Mouse (Mus musculus) layer of hippocampus, adult 8-10 months (tissue): ENCODE results near the gene Pusl1. TPM values are rescaled to one million over a fixed set of nuclear protein-coding genes. Genes with fewer than 3 reads are reported as not detected.

Source experiments
- DNase-seq, 2 experiments: peaks; one replicate each; pipeline ENCODE4 v3.0.0; 2022; ENCODE audit warnings: low spot score in 2 of 2
- total RNA-seq, 4 experiments: library from RNA; stranded (reverse); gene quantifications; 2 replicates each; pipeline ENCODE4 v1.2.4; 2022

Pusl1 gene
- total RNA-seq, result 10 to 100 TPM; 54.8 to 64.2 (median 57.7) TPM

DNA sequence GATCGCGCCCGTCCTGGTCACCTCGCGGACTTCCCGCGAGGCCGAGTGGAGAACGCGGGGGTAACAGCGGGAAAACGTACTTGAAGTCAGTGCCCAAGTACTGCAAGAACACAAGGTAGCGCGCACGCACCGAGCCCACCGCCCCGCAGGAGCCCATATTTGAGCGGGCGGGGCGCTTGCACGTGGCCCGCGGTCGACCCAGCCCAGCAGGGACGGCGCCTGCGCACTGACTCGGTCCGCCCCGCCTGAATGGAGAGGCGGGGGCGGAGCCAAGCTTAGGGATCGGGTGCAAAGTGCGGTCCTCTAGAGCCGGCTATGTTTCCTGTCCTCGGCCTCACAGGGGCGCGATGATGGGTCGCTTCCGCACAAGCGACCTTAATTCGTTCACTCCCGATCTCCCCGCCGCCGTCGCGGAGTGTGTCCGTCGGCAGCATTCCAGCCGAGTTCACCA lies at the start of gene Pusl1, which contains the start of gene Acap3:
Gene Pusl1 (minus strand): TSS at position 231 of the 451 bp plus-strand sequence.
Gene Acap3 (plus strand): TSS at position 272 of the 451 bp plus-strand sequence.
- peak; percentile 91 to 96 for DNase-seq

GRCm38 (mm10) chr4:155932031-155932430 lies 40.5 kb upstream of the Pusl1 start:
- DNase-seq, result no peak

DNA sequence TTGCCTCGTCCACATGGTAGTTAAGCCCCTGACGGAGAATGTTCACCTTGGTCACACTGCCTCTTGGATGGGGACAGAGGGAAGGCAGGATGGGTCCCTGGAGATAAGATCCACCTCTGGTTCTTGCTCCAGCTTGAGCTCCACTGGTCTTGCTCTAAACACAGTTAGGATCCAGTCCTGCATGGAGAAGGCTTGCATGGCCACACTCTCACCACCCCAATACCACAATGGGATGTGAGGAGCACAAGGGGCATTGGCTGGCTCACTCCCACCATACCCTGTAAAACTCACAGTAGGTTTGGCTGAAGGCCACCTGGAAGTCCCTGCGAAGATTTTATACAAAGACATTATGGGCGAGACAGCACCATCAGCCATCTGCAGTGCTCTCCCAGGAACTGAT lies 17.2 kb upstream of the Pusl1 start:
- no peak for DNase-seq

DNA sequence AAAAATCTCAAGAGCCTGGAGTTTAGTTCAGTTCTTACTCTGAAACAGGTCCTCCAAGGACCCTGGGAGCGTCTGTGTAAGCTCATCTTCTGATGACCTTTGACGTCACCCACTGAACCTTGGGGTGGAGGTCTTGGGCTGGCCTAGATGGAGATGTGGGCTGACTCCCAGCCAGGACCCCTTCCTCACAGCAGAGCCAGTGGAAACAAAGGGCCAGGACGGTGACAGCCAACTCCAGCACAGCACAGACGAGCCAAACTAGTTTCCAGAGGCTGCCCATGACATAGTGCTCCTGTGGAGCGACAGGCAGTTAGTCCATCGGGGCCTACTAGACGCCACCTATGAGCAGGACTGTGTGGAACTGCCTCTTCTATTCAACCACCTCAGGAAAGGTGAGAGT lies 16.7 kb upstream of the Pusl1 start:
- peak; percentile 4 to 10 for DNase-seq

- peak in 1 of 2 experiments; percentile 2 for DNase-seq
Observed at GRCm38 (mm10) chr4:155907003-155907402, 15.4 kb upstream of the Pusl1 start.

- peak in 1 of 2 experiments; percentile 2 for DNase-seq
Observed at GRCm38 (mm10) chr4:155906125-155906524, 14.5 kb upstream of the Pusl1 start.

GRCm38 (mm10) chr4:155905634-155906033 lies 14.1 kb upstream of the Pusl1 start:
- peak in 1 of 2 experiments; percentile 2 for DNase-seq

- DNase-seq, result peak; percentile 6 to 14
Observed at GRCm38 (mm10) chr4:155904318-155905102, 12.9 kb upstream of the Pusl1 start.

DNA sequence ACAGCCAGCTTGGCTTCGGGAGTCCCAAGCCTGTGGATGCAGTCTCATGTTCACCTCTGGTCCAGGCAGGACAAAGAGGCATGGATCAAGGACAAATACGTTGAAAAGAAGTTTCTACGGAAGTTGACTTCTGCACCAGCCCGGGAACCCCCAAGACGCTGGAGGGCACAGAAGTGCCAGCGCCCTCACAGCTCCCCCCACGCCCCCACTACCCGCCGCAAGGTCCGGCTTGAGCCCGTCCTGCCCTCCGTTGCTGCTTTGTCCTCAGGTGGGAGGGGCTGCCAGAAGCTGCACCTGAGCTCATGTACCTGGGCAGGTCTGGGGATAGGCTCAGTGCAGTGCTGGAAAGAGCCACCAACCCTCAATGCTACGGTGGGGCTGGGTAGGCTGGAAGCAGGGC lies 11.7 kb upstream of the Pusl1 start:
- no peak for DNase-seq

GRCm38 (mm10) chr4:155901205-155901604 lies 9.6 kb upstream of the Pusl1 start:
- DNase-seq, result peak; percentile 42 to 50

- DNase-seq, result no peak
Observed at GRCm38 (mm10) chr4:155899355-155899754, 7.8 kb upstream of the Pusl1 start.

DNA sequence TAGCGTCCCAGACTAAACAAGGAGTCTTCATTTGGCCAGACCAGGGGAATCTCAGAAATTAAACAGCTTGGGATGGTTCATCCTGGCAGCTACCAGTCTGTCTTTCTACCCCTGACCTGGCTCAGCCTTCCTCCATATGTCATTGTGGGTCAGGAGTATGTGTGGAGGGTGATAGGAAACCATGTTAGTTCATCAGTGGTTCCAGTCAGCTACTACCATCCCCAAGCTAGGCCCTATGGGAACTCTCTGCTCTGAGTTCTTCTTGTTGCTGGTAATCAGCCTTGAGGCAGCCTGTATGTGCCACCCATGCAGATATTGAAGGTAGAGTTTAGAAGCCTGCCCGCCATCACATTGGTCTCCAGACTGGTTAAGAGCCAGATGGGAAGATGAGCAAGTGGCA lies 6.7 kb upstream of the Pusl1 start:
- no peak for DNase-seq

GRCm38 (mm10) chr4:155896461-155896860 lies 4.9 kb upstream of the Pusl1 start:
- DNase-seq, result no peak

DNA sequence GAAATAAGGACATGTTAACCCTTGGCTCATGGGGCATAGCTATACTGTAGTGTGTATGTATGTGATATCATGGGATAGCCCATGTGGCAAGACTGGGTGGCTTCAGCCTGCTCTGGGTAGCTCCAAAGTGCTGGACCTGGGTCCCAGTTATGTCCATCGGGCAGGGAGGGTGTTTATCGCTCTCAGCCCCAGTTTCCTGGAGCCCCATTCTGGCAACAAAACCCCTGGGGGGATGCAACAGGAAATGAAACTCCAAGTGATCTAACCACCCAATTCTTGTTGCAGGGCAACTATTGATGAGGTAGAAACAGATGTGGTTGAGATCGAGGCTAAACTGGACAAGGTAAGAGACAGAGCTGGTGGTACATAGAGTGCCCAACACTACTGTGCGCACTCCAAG lies 4.2 kb upstream of the Pusl1 start:
- DNase-seq, result no peak

DNA sequence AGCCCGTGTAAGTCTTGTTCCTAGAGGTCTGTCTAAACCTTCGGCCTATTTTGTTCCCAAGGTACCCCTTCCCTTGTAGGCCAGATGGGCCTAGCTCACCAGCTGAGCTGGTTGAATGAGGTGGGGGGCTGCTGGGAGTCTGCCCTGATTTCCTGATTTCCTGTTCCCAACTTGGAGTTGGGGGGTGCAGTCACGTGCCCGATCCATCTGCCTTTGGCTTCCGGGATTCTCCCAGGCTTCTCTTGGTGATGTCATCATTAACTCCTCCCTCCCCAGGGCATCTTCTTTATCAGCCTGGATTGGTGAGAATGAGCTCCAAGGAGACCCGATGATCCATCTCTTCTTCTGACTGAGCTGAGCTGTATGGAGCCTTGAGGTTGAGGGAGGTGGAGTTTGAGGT lies 3.6 kb upstream of the Pusl1 start:
- DNase-seq, result peak; percentile 75 to 79

DNA sequence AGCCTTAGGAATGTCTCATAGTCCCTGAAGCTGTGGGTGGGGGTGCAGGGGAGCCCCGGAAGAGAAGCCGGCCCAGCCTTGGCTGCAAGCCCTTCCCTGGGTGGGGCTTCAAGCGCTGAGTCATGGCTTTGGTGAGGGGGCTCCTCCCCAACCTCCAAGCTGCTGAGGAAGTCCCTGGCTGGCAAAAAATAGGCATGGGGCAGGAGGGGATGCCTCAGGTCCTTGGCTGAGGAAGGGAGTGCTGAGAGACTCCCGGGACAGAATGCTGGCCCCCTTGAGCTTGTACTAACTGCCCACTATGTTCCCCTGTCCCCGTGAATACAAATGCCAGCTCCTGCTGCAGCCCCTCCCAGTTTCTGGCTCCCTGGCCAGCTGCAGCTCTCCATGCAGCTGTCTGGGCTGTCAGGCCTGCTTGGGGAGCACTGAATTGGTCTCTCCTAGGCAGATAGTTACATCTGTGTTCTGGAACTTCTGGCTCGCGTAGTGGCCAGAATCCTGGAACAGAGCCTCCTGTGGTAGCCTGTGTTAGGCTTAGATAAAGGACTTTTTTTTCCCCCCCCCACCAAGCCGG lies 2.8 kb upstream of the Pusl1 start:
- DNase-seq, result peak; percentile 59 to 62

- peak in 1 of 2 experiments; percentile 4 for DNase-seq
Observed at GRCm38 (mm10) chr4:155893212-155893690, 1.7 kb upstream of the Pusl1 start.

GRCm38 (mm10) chr4:155892438-155893211 lies 1.0 kb upstream of the Pusl1 start:
- DNase-seq, result peak; percentile 17 to 26

DNA sequence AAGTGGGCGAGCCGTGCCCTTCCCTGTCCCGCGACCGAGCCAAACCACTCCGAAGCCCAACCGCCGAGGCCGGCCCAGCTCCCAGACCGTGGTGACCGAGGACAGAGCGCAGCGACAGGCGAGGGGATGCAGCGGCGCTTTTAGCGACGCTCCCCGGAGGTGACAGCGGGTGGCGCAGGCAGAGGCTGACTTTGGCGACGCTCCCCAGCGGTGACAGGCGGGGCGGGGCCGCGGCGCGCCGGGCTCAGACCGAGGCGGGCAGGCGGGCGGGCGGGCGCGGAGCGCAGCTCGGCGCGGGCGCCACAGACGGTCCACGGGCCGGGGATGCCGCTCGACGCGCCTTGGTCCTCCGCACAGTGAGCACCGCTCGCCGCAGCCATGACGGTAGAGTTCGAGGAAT lies 436 bp upstream of the Pusl1 start:
- DNase-seq, result peak in 1 of 2 experiments; percentile 71

DNA sequence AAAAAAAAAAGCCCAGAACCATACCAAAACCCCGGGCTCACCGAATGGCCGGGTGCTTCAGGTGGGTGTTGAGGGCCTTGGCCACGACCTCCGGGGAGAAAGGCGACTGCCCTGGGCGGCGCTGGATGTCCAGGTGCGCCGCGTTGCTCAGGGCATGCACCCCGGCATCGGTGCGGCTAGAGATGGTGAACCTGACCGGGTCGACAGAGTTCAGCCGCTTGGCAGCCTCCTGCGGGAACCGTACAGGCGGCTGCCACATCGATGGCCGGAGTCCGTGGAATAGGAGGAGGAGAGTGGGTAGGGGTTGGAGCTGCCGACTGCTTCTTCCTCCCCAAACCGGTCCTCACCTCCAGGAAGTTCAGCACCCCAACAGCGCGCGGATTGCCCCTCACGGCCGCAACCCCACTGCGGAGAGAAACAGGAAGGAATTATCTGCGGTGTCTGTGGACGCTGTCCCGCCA lies 540 bp downstream of the Pusl1 start:
- DNase-seq, result peak in 1 of 2 experiments; percentile 27

GRCm38 (mm10) chr4:155889316-155889715 lies 2.3 kb downstream of the Pusl1 start:
- peak; percentile 4 to 6 for DNase-seq

DNA sequence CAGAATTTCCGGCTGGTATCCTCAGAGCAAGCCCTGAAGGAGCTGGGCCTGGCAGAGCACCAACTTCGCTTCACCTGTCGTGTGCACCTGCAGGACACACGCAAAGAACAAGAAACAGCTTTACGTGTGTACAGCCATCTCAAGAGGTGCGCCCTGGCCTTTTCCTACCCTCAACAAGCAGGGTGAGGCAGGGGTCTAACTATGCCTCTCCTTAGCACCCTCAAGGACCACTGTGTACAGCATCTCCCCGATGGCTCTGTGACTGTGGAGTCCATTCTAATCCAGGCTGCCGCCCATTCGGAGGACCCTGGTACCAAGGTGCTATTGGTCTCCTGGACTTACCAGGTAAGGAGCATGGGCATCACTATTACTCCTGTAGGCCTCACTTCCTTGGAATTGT lies 3.4 kb downstream of the Pusl1 start:
- peak in 1 of 2 experiments; percentile 2 for DNase-seq
